Mouse (Mus musculus): ENCODE measurements around the gene Tff1. TPM values are rescaled to one million over a fixed set of nuclear protein-coding genes. Genes with fewer than 3 reads are reported as not detected.

The Tff1 gene
- 83.1 and 87.0 TPM in 2 replicates for polyA plus RNA-seq (2014; fragmentation: Nextera tagmentation; extraction: Ambion mirVana)

DNA sequence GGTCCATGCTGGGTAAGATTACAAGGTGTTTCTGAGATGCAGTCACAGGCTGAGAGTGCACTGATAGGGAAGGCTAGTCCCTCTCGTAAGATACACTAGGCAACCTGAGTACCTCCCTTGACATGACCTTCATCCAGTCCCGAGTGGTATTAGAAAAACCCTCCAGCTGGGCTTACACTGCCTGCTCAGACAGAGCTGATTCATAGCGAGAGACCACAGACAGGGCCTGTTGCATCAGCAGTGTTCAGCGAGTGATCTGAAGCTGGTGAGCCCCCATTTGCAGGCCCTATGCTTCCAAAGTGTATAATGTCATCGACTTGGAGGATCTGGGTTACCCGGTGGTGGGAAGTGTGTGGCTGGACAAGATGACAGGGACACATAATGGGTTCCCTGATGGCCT is at the start of gene Tff1:
TSS of gene Tff1 (minus strand) at position 151 of the 400 bp plus-strand sequence.
- Histone ChIP-seq H3K4me1 (ENCODE audit: control insufficient read depth, insufficient read depth, low read length) (0 out of 2 replicates have a peak, but pooled peaks cover 3% of the 10 kb centered on the region), H3K27ac (ENCODE audit: low read length) (no peak within 1 kb of the TSS)
- ATAC-seq (ENCODE audit: insufficient number of reproducible peaks, insufficient read depth, low FRiP score, low read depth): no peak

GRCm38 (mm10) chr17:31211881-31212280 is 46.8 kb upstream of the Tff1 start:
- Histone ChIP-seq H3K4me2 (replicated peaks; ENCODE audit: low read depth, low read length) (no peak overlapping the region), H3K4me3 (ENCODE audit: low read depth, low read length) (no peak overlapping the region), H3K9me3 (ENCODE audit: control insufficient read depth, low read depth, low read length) (no peaks in the 10 kb centered on the region), H3K27me3 (ENCODE audit: control insufficient read depth, insufficient read depth, low read length) (no peaks in the 10 kb centered on the region), H3K4me1 (ENCODE audit: control insufficient read depth, insufficient read depth, low read length) (no peaks in the 10 kb centered on the region), H3K36me3 (ENCODE audit: control insufficient read depth, insufficient read depth, low read length) (no peaks in the 10 kb centered on the region), H3K9ac (replicated peaks; ENCODE audit: low read depth, low read length) (no peak overlapping the region), H3K27ac (ENCODE audit: low read length) (no peak overlapping the region)
- 81% methylated on average over 6 of the region's 6 CpGs for WGBS
- ATAC-seq (ENCODE audit: insufficient number of reproducible peaks, insufficient read depth, low FRiP score, low read depth): no peak

More for the DNA sequence above, at the start of gene Tff1:
- H3K9ac ChIP-seq (replicated peaks; ENCODE audit: low read depth, low read length): no peak within 1 kb of the TSS
- no peaks in the 10 kb centered on the region for H3K27me3 ChIP-seq (ENCODE audit: control insufficient read depth, insufficient read depth, low read length)
- WGBS: 75% methylated on average over 6 of the region's 6 CpGs
- H3K4me2 ChIP-seq (replicated peaks; ENCODE audit: low read depth, low read length): no peak within 1 kb of the TSS
- no peaks in the 10 kb centered on the region for H3K9me3 ChIP-seq (ENCODE audit: control insufficient read depth, low read depth, low read length)
- no peaks in the 10 kb centered on the region for H3K36me3 ChIP-seq (ENCODE audit: control insufficient read depth, insufficient read depth, low read length)
- no peak within 1 kb of the TSS for H3K4me3 ChIP-seq (ENCODE audit: low read depth, low read length)

DNA sequence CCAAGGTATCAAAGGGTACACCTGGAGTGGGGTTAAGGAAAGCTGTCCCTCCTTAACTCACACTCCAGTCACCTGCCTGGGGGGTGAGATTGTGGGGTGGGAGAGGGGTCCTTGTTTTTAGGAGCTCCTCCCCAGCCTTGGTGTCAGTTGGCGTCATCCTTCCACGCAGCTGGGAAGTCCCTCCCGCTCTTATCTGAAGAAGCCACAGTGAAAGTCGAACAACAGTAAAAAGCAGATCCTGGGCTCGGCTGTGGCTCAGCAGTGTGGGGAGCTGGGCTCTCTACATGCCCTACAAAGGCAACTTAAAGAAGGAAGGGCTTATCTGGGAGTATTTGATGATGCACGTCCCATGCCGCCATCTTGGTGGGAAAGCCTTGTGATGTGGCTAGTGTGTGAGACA is 45.2 kb upstream of the Tff1 start:
- no peak overlapping the region for H3K4me3 ChIP-seq (ENCODE audit: low read depth, low read length)
- no peak overlapping the region for H3K9ac ChIP-seq (replicated peaks; ENCODE audit: low read depth, low read length)
- no peaks in the 10 kb centered on the region for H3K27me3 ChIP-seq (ENCODE audit: control insufficient read depth, insufficient read depth, low read length)
- WGBS: 71% methylated on average over 7 of the region's 7 CpGs
- no peaks in the 10 kb centered on the region for H3K4me1 ChIP-seq (ENCODE audit: control insufficient read depth, insufficient read depth, low read length)
- no peaks in the 10 kb centered on the region for H3K9me3 ChIP-seq (ENCODE audit: control insufficient read depth, low read depth, low read length)
- H3K27ac ChIP-seq (ENCODE audit: low read length): no peak overlapping the region
- H3K4me2 ChIP-seq (replicated peaks; ENCODE audit: low read depth, low read length): no peak overlapping the region
- no peaks in the 10 kb centered on the region for H3K36me3 ChIP-seq (ENCODE audit: control insufficient read depth, insufficient read depth, low read length)
- ATAC-seq (ENCODE audit: insufficient number of reproducible peaks, insufficient read depth, low FRiP score, low read depth): no peak

DNA sequence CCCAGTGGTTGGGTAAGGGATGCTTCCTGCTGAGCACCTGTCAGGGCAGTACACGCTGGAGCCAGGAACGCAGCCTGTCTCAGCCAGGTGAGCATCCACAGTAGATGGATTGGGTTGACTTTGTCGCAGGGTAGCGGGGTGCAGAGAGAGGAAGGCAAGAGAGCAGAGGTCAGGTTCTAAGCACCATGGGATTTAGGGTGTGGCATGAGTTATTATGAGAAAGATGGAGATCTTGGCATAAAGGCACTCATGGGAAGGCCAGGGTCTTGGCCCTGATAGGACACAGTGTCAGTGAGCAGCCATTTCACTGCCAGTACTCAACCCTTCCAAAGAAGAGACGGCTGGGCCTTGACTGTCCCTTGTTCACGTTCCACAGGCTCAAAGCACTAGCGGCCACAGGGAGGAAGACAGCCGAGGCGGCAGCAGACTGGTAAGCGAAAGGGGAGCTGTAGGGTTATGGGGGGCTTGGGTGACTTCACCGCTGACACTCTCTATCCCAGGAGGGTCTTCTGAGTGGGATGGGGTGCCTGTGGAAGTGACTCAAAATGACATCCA is 44.4 kb upstream of the Tff1 start:
- ATAC-seq (ENCODE audit: insufficient number of reproducible peaks, insufficient read depth, low FRiP score, low read depth): no peak
- Histone ChIP-seq H3K9ac (replicated peaks; ENCODE audit: low read depth, low read length) (no peak overlapping the region), H3K4me3 (ENCODE audit: low read depth, low read length) (no peak overlapping the region), H3K36me3 (ENCODE audit: control insufficient read depth, insufficient read depth, low read length) (no peaks in the 10 kb centered on the region), H3K27me3 (ENCODE audit: control insufficient read depth, insufficient read depth, low read length) (no peaks in the 10 kb centered on the region), H3K27ac (ENCODE audit: low read length) (no peak overlapping the region), H3K4me1 (ENCODE audit: control insufficient read depth, insufficient read depth, low read length) (no peaks in the 10 kb centered on the region), H3K4me2 (replicated peaks; ENCODE audit: low read depth, low read length) (no peak overlapping the region), H3K9me3 (ENCODE audit: control insufficient read depth, low read depth, low read length) (no peaks in the 10 kb centered on the region)
- 91% methylated on average over 11 of the region's 11 CpGs for WGBS

DNA sequence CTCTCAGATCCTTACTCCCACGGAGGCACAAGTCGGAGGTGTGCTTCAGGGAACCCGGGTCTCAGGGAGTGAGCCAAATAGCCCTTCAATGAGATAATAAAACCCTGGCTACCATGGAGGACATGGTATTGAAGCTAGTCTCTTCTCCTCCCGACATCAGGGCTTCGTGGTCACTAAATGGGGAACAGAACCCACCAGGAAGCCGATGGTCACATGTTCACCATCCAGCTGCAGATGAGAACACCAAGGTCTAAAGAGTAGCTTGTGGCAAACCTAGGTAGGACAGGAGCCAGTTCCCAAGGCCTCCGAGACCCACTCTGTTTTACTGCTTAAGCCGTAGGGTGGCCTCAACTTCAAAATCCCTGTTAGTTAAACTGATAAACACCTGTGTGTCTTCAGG is 43.6 kb upstream of the Tff1 start:
- Histone ChIP-seq H3K4me2 (replicated peaks; ENCODE audit: low read depth, low read length) (no peak overlapping the region), H3K27me3 (ENCODE audit: control insufficient read depth, insufficient read depth, low read length) (no peaks in the 10 kb centered on the region), H3K27ac (ENCODE audit: low read length) (no peak overlapping the region), H3K9ac (replicated peaks; ENCODE audit: low read depth, low read length) (no peak overlapping the region), H3K4me1 (ENCODE audit: control insufficient read depth, insufficient read depth, low read length) (no peaks in the 10 kb centered on the region), H3K36me3 (ENCODE audit: control insufficient read depth, insufficient read depth, low read length) (no peaks in the 10 kb centered on the region), H3K4me3 (ENCODE audit: low read depth, low read length) (no peak overlapping the region), H3K9me3 (ENCODE audit: control insufficient read depth, low read depth, low read length) (no peaks in the 10 kb centered on the region)
- ATAC-seq (ENCODE audit: insufficient number of reproducible peaks, insufficient read depth, low FRiP score, low read depth): no peak
- 84% methylated on average over 8 of the region's 8 CpGs for WGBS

- no peaks in the 10 kb centered on the region for H3K36me3 ChIP-seq (ENCODE audit: control insufficient read depth, insufficient read depth, low read length)
- no peak within 1 kb of the TSS for H3K4me2 ChIP-seq (replicated peaks; ENCODE audit: low read depth, low read length)
- no peaks in the 10 kb centered on the region for H3K4me1 ChIP-seq (ENCODE audit: control insufficient read depth, insufficient read depth, low read length)
- no peak for ATAC-seq (ENCODE audit: insufficient number of reproducible peaks, insufficient read depth, low FRiP score, low read depth)
- H3K27me3 ChIP-seq (ENCODE audit: control insufficient read depth, insufficient read depth, low read length): no peaks in the 10 kb centered on the region
- 61% methylated on average over 12 of the region's 12 CpGs for WGBS
- no peaks in the 10 kb centered on the region for H3K9me3 ChIP-seq (ENCODE audit: control insufficient read depth, low read depth, low read length)
- no peak within 1 kb of the TSS for H3K4me3 ChIP-seq (ENCODE audit: low read depth, low read length)
- H3K9ac ChIP-seq (replicated peaks; ENCODE audit: low read depth, low read length): no peak within 1 kb of the TSS
- no peak within 1 kb of the TSS for H3K27ac ChIP-seq (ENCODE audit: low read length)
Measured at GRCm38 (mm10) chr17:31207771-31208334, 42.8 kb upstream of the Tff1 start, which contains the start of gene Ubash3a. Ubash3a (plus strand) TSS chr17:31207873.

DNA sequence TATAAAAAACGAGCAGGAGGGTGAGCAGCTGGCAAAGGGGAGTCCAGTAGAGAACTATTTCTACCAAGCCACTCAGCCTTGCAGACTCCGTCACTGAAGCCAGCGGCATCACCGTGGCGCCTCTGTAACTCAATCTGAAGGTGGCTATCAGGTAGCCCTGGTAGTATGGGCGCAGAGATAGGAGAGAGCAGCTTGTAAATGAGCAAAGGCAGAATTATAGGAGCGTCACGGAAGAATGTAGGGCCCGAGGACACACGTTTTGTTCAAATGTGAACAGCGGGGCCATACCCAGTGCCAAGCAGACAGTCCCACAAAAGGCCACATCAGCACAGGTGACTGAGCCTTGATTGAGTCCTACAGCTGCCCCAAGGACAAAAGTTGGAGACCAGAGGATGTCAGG is 33.8 kb upstream of the Tff1 start, which contains the start of gene Tmprss3:
TSS of gene Tmprss3 (minus strand) at position 101 of the 400 bp plus-strand sequence.
- H3K27me3 ChIP-seq (ENCODE audit: control insufficient read depth, insufficient read depth, low read length): no peaks in the 10 kb centered on the region
- no peak within 1 kb of the TSS for H3K9ac ChIP-seq (replicated peaks; ENCODE audit: low read depth, low read length)
- no peak within 1 kb of the TSS for H3K27ac ChIP-seq (ENCODE audit: low read length)
- no peak for ATAC-seq (ENCODE audit: insufficient number of reproducible peaks, insufficient read depth, low FRiP score, low read depth)
- no peaks in the 10 kb centered on the region for H3K4me1 ChIP-seq (ENCODE audit: control insufficient read depth, insufficient read depth, low read length)
- no peak within 1 kb of the TSS for H3K4me2 ChIP-seq (replicated peaks; ENCODE audit: low read depth, low read length)
- no peaks in the 10 kb centered on the region for H3K36me3 ChIP-seq (ENCODE audit: control insufficient read depth, insufficient read depth, low read length)
- H3K4me3 ChIP-seq (ENCODE audit: low read depth, low read length): no peak within 1 kb of the TSS
- H3K9me3 ChIP-seq (ENCODE audit: control insufficient read depth, low read depth, low read length): no peaks in the 10 kb centered on the region
- WGBS: 87% methylated on average over 11 of the region's 11 CpGs

DNA sequence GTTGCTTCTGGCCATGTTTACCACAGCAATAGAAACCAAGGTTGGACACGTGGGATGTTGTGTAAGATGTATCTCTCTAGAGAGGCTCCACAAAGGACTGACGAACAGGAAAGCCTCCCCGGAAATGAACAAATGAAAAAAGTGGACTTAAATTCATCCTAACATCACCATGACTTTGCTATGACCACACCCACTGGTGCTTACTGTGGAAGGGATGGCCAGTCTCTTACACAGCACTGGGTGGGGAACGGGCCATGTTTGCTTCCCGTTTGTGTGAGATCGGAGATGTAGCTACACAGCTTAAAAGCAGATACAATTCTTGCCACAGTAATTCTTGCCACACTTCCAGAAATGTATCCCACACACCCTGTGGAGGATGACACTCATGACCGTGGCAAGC is 31.2 kb upstream of the Tff1 start:
- Histone ChIP-seq H3K4me1 (ENCODE audit: control insufficient read depth, insufficient read depth, low read length) (no peaks in the 10 kb centered on the region), H3K4me3 (ENCODE audit: low read depth, low read length) (no peak overlapping the region), H3K36me3 (ENCODE audit: control insufficient read depth, insufficient read depth, low read length) (no peaks in the 10 kb centered on the region), H3K9me3 (ENCODE audit: control insufficient read depth, low read depth, low read length) (no peaks in the 10 kb centered on the region), H3K27me3 (ENCODE audit: control insufficient read depth, insufficient read depth, low read length) (no peaks in the 10 kb centered on the region), H3K4me2 (replicated peaks; ENCODE audit: low read depth, low read length) (no peak overlapping the region), H3K27ac (ENCODE audit: low read length) (no peak overlapping the region), H3K9ac (replicated peaks; ENCODE audit: low read depth, low read length) (no peak overlapping the region)
- 83% methylated on average over 7 of the region's 7 CpGs for WGBS
- ATAC-seq (ENCODE audit: insufficient number of reproducible peaks, insufficient read depth, low FRiP score, low read depth): no peak

GRCm38 (mm10) chr17:31195207-31195606 is 30.1 kb upstream of the Tff1 start:
- Histone ChIP-seq H3K9ac (replicated peaks; ENCODE audit: low read depth, low read length) (no peak overlapping the region), H3K36me3 (ENCODE audit: control insufficient read depth, insufficient read depth, low read length) (no peaks in the 10 kb centered on the region)
- 89% methylated on average over 6 of the region's 6 CpGs for WGBS

More at GRCm38 (mm10) chr17:31195207-31195606, 30.1 kb upstream of the Tff1 start:
- Histone ChIP-seq H3K4me1 (ENCODE audit: control insufficient read depth, insufficient read depth, low read length) (no peaks in the 10 kb centered on the region), H3K9me3 (ENCODE audit: control insufficient read depth, low read depth, low read length) (no peaks in the 10 kb centered on the region), H3K4me2 (replicated peaks; ENCODE audit: low read depth, low read length) (no peak overlapping the region), H3K27me3 (ENCODE audit: control insufficient read depth, insufficient read depth, low read length) (no peaks in the 10 kb centered on the region), H3K27ac (ENCODE audit: low read length) (no peak overlapping the region), H3K4me3 (ENCODE audit: low read depth, low read length) (no peak overlapping the region)
- ATAC-seq (ENCODE audit: insufficient number of reproducible peaks, insufficient read depth, low FRiP score, low read depth): no peak
